Mouse (Mus musculus): ENCODE measurements around the gene Dmc1. TPM values are rescaled to one million over a fixed set of nuclear protein-coding genes. Genes with fewer than 3 reads are reported as not detected.

Gene Dmc1
- total RNA-seq, 1 experiment: 6.4 TPM

DNA sequence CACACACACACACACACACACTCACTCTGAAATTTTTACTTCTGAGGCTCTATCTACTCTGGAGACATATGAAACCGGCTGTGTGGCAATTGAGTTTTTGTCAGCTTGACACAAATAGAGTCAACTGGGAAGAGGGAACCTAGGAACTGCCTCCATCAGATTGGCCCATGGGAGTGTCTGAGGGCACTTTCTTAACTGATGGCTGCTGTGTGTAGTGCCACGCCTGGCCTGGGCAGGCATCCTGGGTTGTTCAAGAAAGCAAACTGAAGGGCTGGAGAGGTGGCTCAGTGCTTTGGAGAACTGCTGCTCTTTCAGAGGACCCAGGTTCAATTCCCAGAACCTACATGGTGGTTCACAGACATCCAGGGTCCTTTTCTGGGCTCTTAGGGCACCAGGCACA, 40.6 kb upstream of the Dmc1 start:
- in situ Hi-C loops (cut with MboI; ENCODE audit: low sequenced_read_pairs in 2 of 2, unreplicated experiment in 2 of 2): no loop called here
- DNase-seq (ENCODE audit: low read depth, low spot score): no peak
- no peak overlapping the region for H3K27ac ChIP-seq (ENCODE audit: insufficient read depth, low read depth, low read length, poor library complexity, severe bottlenecking)
- no peak overlapping the region for H3K9ac ChIP-seq (ENCODE audit: insufficient read depth, low read depth, low read length, poor library complexity, severe bottlenecking)
- H3K36me3 ChIP-seq (ENCODE audit: control insufficient read depth, insufficient read depth, low read length, poor library complexity, severe bottlenecking): no peaks in the 10 kb centered on the region
- peaks cover 0 to 4% of the 10 kb centered on the region in 2 experiments; a peak in 1 of 4 replicates for H3K4me1 ChIP-seq (ENCODE audit: control insufficient read depth in 2 of 2, insufficient read depth in 2 of 2, low read length in 2 of 2, poor library complexity in 1 of 2)
- no peak overlapping the region for H3K4me3 ChIP-seq (ENCODE audit: insufficient read depth in 1 of 2, low read depth in 1 of 2, low read length in 2 of 2, poor library complexity in 1 of 2, severe bottlenecking in 1 of 2)
- no peak for TF ChIP-seq ZC3H11A (IDR thresholded peaks at IDR 0.05; ENCODE audit: borderline replicate concordance, low read depth, low read length)
- no peaks in the 10 kb centered on the region for H3K9me3 ChIP-seq (ENCODE audit: control insufficient read depth, insufficient read depth, low read depth, low read length)

DNA sequence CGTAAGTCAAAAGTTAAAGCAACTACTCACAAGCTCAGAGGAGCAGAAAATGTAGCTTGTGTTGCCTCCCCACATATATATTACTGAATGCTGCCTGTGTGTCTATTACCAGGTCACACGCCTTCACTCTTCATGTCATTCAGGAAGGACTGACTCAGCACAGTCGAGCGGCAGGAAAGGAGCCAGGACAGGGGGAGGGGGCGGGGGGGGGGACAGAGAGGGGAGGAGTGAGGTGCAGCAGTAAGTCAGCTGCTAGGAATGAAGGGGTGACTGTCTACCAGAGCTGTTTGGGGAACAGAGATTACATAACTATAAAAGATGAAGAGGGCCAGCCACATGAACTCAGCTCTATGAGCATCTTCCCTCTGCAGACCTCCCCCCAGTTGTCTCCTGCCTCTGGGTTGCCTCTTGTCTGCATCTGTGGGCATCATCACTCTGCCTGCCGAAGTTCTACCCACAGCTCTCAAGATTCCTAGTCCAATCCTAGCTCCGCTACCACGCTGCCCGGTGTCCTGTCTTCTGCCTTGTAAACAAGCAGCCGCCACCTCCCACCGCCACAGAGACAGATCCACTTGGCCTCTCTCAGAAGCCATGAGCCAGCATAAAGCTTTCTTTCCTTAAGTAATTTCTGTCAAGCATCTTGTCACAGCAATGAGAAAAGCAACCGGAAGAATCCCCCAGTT, 36.4 kb upstream of the Dmc1 start:
- H3K4me1 ChIP-seq (ENCODE audit: control insufficient read depth in 2 of 2, insufficient read depth in 2 of 2, low read length in 2 of 2, poor library complexity in 1 of 2): peaks cover 0 to 2% of the 10 kb centered on the region in 2 experiments; a peak in 1 of 4 replicates
- H3K4me3 ChIP-seq (ENCODE audit: insufficient read depth in 1 of 2, low read depth in 1 of 2, low read length in 2 of 2, poor library complexity in 1 of 2, severe bottlenecking in 1 of 2): no peak overlapping the region
- DNase-seq (ENCODE audit: low read depth, low spot score): no peak
- H3K27ac ChIP-seq (ENCODE audit: insufficient read depth, low read depth, low read length, poor library complexity, severe bottlenecking): no peak overlapping the region
- no peaks in the 10 kb centered on the region for H3K36me3 ChIP-seq (ENCODE audit: control insufficient read depth, insufficient read depth, low read length, poor library complexity, severe bottlenecking)
- in situ Hi-C loops (cut with MboI; ENCODE audit: low sequenced_read_pairs in 2 of 2, unreplicated experiment in 2 of 2): no loop called here
- H3K9me3 ChIP-seq (ENCODE audit: control insufficient read depth, insufficient read depth, low read depth, low read length): no peaks in the 10 kb centered on the region
- H3K9ac ChIP-seq (ENCODE audit: insufficient read depth, low read depth, low read length, poor library complexity, severe bottlenecking): no peak overlapping the region
- TF ChIP-seq HCFC1 (IDR thresholded peaks at IDR 0.05; ENCODE audit: borderline replicate concordance, insufficient read depth, low read length) (no peak), MAFK (IDR thresholded peaks at IDR 0.05; ENCODE audit: insufficient read depth, low read depth, low read length) (no peak), ZNF384 (IDR thresholded peaks at IDR 0.05; ENCODE audit: low read depth, low read length) (no peak), CHD2 (IDR thresholded peaks at IDR 0.05; ENCODE audit: low read depth, low read length) (no peak), ZC3H11A (IDR thresholded peaks at IDR 0.05; ENCODE audit: borderline replicate concordance, low read depth, low read length) (no peak)

DNA sequence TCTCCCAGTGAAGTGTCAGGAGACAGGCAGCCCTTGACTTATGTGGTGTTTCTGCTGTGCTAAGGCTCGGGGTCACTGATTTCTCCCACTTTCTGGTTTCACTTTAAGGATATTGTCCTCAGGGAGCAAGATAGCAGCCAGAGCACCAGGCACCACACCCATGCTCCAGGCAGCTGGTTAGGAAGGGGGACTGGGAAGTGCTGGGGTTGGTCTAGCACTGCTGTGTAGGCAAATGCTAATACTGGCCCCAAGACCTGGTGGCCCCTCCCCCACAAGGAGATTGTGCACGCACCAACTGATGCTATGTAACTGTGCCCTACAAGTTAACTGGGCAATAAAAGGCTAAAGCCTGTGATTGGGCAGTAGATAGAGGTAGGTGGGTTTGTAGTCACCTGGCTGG, 25.6 kb upstream of the Dmc1 start:
- no peak overlapping the region for H3K9ac ChIP-seq (ENCODE audit: insufficient read depth, low read depth, low read length, poor library complexity, severe bottlenecking)
- in situ Hi-C loops (cut with MboI; ENCODE audit: low sequenced_read_pairs in 2 of 2, unreplicated experiment in 2 of 2): no loop called here
- no peaks in the 10 kb centered on the region for H3K9me3 ChIP-seq (ENCODE audit: control insufficient read depth, insufficient read depth, low read depth, low read length)
- H3K36me3 ChIP-seq (ENCODE audit: control insufficient read depth, insufficient read depth, low read length, poor library complexity, severe bottlenecking): no peaks in the 10 kb centered on the region
- DNase-seq (ENCODE audit: low read depth, low spot score): no peak
- H3K4me1 ChIP-seq (ENCODE audit: control insufficient read depth in 2 of 2, insufficient read depth in 2 of 2, low read length in 2 of 2, poor library complexity in 1 of 2): peaks cover 9 to 22% of the 10 kb centered on the region in 2 experiments; a peak in 3 of 4 replicates
- H3K27ac ChIP-seq (ENCODE audit: insufficient read depth, low read depth, low read length, poor library complexity, severe bottlenecking): no peak overlapping the region
- TF ChIP-seq CHD2 (IDR thresholded peaks at IDR 0.05; ENCODE audit: low read depth, low read length): no peak
- no peak overlapping the region for H3K4me3 ChIP-seq (ENCODE audit: insufficient read depth in 1 of 2, low read depth in 1 of 2, low read length in 2 of 2, poor library complexity in 1 of 2, severe bottlenecking in 1 of 2)

DNA sequence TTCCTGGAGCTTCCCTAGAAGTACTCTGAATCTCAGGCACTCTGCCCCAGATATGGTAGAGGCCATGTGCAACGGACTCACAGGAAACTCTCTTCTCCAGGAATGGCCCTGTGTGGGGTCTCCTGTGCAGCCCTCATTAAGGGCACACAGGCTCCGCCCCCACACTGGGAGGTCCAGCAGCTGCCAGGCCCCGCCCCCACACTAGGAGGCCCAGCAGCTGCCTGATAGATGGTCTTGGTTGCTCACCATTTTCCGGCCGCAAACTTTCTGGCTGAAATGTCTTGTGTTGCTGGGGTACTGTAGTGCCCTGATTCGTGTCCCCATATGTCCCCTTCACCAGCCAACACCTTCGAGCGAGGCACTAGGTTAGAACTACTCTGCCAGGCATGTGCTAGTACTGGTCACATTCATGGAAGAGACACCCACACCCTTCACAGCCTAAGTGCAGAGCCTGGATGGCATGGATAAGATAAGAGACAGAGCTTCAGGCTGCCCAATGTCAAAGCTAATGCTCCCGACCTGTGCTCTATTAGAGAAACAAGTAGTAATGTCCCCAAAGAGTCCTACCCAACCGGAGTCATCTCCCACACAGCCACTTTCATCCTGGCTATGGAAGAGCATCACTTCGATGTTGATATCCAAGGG, 15.0 kb upstream of the Dmc1 start:
- Histone ChIP-seq H3K4me3 (ENCODE audit: insufficient read depth in 1 of 2, low read depth in 1 of 2, low read length in 2 of 2, poor library complexity in 1 of 2, severe bottlenecking in 1 of 2) (no peak overlapping the region), H3K4me1 (ENCODE audit: control insufficient read depth in 2 of 2, insufficient read depth in 2 of 2, low read length in 2 of 2, poor library complexity in 1 of 2) (peaks cover 1 to 18% of the 10 kb centered on the region in 2 experiments; a peak in 2 of 4 replicates), H3K36me3 (ENCODE audit: control insufficient read depth, insufficient read depth, low read length, poor library complexity, severe bottlenecking) (no peaks in the 10 kb centered on the region; the same call in 1 of the 2 replicates), H3K9ac (ENCODE audit: insufficient read depth, low read depth, low read length, poor library complexity, severe bottlenecking) (no peak overlapping the region), H3K27ac (ENCODE audit: insufficient read depth, low read depth, low read length, poor library complexity, severe bottlenecking) (no peak overlapping the region), H3K9me3 (ENCODE audit: control insufficient read depth, insufficient read depth, low read depth, low read length) (no peaks in the 10 kb centered on the region)
- in situ Hi-C loops (cut with MboI; ENCODE audit: low sequenced_read_pairs in 2 of 2, unreplicated experiment in 2 of 2): no loop called here
- TF ChIP-seq MAFK (IDR thresholded peaks at IDR 0.05; ENCODE audit: insufficient read depth, low read depth, low read length): no peak
- no peak for DNase-seq (ENCODE audit: low read depth, low spot score)

DNA sequence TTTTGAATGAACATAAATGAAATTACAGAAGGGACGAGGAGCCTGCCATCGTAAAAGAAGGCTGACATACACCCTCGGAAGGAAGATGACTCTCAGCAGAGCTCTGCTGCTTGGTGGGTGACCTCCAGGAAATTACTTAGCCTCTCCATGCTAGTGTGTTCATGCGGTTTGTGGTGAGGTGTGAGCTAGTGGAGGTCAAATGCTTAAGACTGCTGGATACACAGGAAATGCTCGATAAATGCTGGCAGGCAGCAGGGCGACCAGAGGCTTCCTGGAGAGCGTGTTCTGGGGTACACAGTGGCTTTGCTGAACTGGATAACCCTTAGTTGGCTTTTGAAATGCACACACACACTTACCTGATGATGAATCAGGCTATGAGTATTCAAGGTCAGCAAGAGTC, 13.5 kb upstream of the Dmc1 start:
- TF ChIP-seq MAFK (IDR thresholded peaks at IDR 0.05; ENCODE audit: insufficient read depth, low read depth, low read length): no peak
- TF ChIP-seq CHD2 (IDR thresholded peaks at IDR 0.05; ENCODE audit: low read depth, low read length): no peak
- no peak for TF ChIP-seq ZNF384 (IDR thresholded peaks at IDR 0.05; ENCODE audit: low read depth, low read length)
- no peak for TF ChIP-seq ZC3H11A (IDR thresholded peaks at IDR 0.05; ENCODE audit: borderline replicate concordance, low read depth, low read length)
- no peak for TF ChIP-seq HCFC1 (IDR thresholded peaks at IDR 0.05; ENCODE audit: borderline replicate concordance, insufficient read depth, low read length)
- Histone ChIP-seq H3K4me3 (ENCODE audit: insufficient read depth in 1 of 2, low read depth in 1 of 2, low read length in 2 of 2, poor library complexity in 1 of 2, severe bottlenecking in 1 of 2) (no peak overlapping the region), H3K9ac (ENCODE audit: insufficient read depth, low read depth, low read length, poor library complexity, severe bottlenecking) (no peak overlapping the region), H3K4me1 (ENCODE audit: control insufficient read depth in 2 of 2, insufficient read depth in 2 of 2, low read length in 2 of 2, poor library complexity in 1 of 2) (peaks cover 1 to 21% of the 10 kb centered on the region in 2 experiments; a peak in 2 of 4 replicates), H3K27ac (ENCODE audit: insufficient read depth, low read depth, low read length, poor library complexity, severe bottlenecking) (no peak overlapping the region), H3K9me3 (ENCODE audit: control insufficient read depth, insufficient read depth, low read depth, low read length) (no peaks in the 10 kb centered on the region), H3K36me3 (ENCODE audit: control insufficient read depth, insufficient read depth, low read length, poor library complexity, severe bottlenecking) (no peaks in the 10 kb centered on the region; the same call in 1 of the 2 replicates)
- in situ Hi-C loops (cut with MboI; ENCODE audit: low sequenced_read_pairs in 2 of 2, unreplicated experiment in 2 of 2): no loop called here
- DNase-seq (ENCODE audit: low read depth, low spot score): no peak
